Mouse (Mus musculus): ENCODE results near the gene Mov10. TPM values are rescaled to one million over a fixed set of nuclear protein-coding genes. Genes with fewer than 3 reads are reported as not detected.

Mov10 gene
- polyA plus RNA-seq, 1 experiment from 2014 or later: 18.5 TPM

DNA sequence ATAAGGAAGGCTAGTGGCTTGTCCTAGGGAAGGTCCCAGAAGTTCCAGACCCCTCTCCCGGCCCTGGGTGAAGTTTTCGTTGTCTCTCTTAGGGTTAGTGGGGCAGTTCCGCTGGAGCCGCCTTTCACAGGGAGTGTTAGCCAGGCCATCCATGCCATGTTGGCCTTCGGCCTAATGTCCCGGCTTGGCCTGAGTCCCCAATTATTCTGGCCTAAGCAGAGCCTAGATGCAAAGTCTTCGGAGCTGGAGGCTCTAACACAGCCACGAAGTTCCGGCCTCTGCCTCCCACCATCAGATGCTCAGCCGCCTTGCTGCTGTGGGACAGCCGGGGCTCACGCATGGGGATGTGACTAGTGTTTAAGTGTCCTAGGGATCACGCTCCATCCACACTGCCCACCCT is 28.5 kb downstream of the Mov10 start:
- Histone ChIP-seq H3K9me3 (no peaks in the 10 kb centered on the region), H3K4me1 (peaks cover 46% of the 10 kb centered on the region), H3K4me2 (replicated peaks) (peak overlapping the region; percentile 93), H3K4me3 (peak overlapping the region; percentile 57), H3K27me3 (replicated peaks) (peaks cover 10% of the 10 kb centered on the region), H3K36me3 (no peaks in the 10 kb centered on the region), H3K27ac (no peak overlapping the region), H3K9ac (peak overlapping the region; percentile 65)
- 37% methylated on average over 13 of the region's 13 CpGs for WGBS
- no peak for ATAC-seq (ENCODE audit: low FRiP score, low read depth)

DNA sequence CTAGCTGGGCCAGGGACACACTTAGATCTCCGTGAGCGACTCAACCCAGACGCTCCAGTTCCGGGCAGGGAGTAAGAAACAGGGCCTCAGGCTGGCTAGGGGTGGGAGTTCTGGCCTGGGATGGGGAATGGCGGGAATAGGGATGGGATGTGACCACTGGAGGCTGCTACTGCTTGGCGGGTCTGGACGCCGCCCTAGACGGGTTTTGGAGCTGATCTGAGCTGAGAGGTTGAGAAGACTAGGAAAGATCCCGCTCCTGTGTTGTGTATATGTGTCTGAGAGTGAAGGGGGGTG is 29.1 kb downstream of the Mov10 start:
- peak overlapping the region; percentile 57 for H3K4me3 ChIP-seq
- peak overlapping the region; percentile 93 for H3K4me2 ChIP-seq (replicated peaks)
- peaks cover 15% of the 10 kb centered on the region for H3K27me3 ChIP-seq (replicated peaks)
- H3K27ac ChIP-seq: no peak overlapping the region
- peak; percentile 52 for ATAC-seq (ENCODE audit: low FRiP score, low read depth)
- no peaks in the 10 kb centered on the region for H3K36me3 ChIP-seq
- peak overlapping the region; percentile 65 for H3K9ac ChIP-seq
- WGBS: 1% methylated on average over 10 of the region's 10 CpGs
- H3K9me3 ChIP-seq: no peaks in the 10 kb centered on the region
- H3K4me1 ChIP-seq: peaks cover 41% of the 10 kb centered on the region

DNA sequence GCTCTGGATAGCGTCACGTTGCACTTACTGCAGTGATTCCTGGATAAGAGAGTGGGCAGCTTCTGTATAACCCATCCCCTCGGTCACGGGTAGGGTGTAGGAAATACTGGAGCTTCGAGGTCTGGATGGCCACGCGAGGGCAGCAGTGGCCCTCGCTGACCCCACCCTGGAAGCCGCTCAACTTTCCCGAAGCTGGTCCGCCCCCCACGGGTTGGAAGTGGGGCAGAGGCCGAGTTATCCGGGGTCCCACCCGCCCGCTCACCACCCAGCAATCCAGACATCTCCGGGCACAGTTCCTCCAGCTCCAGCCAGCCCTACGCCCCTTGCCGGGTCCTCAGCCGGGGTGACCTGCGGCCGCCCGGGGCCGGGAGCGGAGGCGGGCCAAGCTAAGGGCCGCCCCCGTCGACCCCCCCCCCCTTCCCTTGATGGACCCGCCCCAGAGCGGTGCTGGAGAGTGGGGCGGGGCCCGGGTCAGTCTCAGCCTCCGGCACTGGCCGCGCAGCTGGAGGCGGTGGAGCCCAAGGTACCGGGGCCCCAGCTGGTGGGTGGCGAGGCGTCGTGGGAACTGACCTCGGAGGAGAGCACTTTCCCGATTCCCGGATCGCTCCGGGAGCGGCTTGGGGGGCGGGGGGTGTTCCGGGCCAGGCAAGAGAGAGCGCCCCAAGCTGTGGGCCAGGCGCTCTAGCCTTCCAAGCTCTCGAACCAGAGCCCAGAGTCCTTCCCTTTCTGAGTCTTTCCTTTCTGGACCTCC is 29.6 kb downstream of the Mov10 start:
- Histone ChIP-seq H3K9ac (peak overlapping the region; percentile 65), H3K27me3 (replicated peaks) (peaks cover 20% of the 10 kb centered on the region)

DNA sequence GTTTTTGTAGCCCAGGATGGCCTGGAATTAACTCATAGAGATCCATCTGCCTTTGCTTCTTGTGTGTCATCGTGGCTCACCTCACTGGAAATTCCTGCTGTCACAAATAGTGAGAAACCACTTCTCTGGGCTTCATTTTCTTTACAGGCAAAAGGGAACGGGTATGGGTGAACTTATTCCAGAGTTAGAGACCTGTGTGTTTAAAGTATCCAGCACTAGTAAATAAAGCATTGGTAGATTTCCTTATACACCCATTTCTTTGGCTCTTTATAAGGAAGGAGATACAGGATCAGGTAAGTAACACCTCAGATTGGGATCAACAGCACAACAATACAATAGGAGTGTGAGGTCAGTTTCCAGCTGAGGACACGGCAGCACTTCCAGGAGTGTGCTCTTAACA is 30.3 kb downstream of the Mov10 start, which contains the start of gene Rhoc:
Gene Rhoc (plus strand): TSS at position 301 of the 400 bp plus-strand sequence.
- no peak for ATAC-seq (ENCODE audit: low FRiP score, low read depth)
- H3K27me3 ChIP-seq (replicated peaks): peaks cover 27% of the 10 kb centered on the region
- WGBS: 32% methylated on average over 3 of the region's 3 CpGs
- peaks cover 33% of the 10 kb centered on the region for H3K4me1 ChIP-seq
- H3K4me2 ChIP-seq (replicated peaks): peak within 1 kb of the TSS; percentile 93
- peak within 1 kb of the TSS; percentile 65 for H3K9ac ChIP-seq
- peak within 1 kb of the TSS; percentile 57 for H3K4me3 ChIP-seq
- no peak within 1 kb of the TSS for H3K27ac ChIP-seq
- no peaks in the 10 kb centered on the region for H3K36me3 ChIP-seq
- no peaks in the 10 kb centered on the region for H3K9me3 ChIP-seq

More for the DNA sequence above, 29.6 kb downstream of the Mov10 start:
- ATAC-seq (ENCODE audit: low FRiP score, low read depth): peak; percentile 80
- Histone ChIP-seq H3K4me1 (peaks cover 36% of the 10 kb centered on the region), H3K36me3 (no peaks in the 10 kb centered on the region), H3K4me3 (peak overlapping the region; percentile 57), H3K27ac (no peak overlapping the region), H3K9me3 (no peaks in the 10 kb centered on the region), H3K4me2 (replicated peaks) (peak overlapping the region; percentile 93)
- WGBS: under 1% methylated on average over 49 of the region's 52 CpGs

DNA sequence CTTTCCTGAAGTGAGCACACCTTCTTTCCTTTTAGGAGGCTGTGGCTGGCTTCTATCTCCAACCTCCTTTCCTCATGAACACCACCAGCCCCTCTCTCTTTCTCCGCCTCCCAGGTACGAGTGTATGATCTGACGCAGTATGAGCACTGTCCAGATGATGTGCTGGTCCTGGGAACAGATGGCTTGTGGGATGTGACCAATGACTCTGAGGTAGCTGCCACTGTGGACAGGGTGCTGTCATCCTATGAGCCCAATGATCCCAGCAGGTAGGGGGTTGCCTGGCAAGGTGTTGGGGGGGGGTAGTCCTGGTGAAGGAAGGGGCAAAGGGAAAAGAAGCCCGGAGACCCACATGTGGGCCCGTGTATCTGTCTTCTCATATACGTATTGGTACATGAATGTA is 33.1 kb downstream of the Mov10 start:
- Histone ChIP-seq H3K9ac (no peak overlapping the region), H3K4me3 (no peak overlapping the region), H3K36me3 (no peaks in the 10 kb centered on the region), H3K27me3 (replicated peaks) (peaks cover 55% of the 10 kb centered on the region), H3K9me3 (no peaks in the 10 kb centered on the region), H3K27ac (no peak overlapping the region), H3K4me1 (peaks cover 35% of the 10 kb centered on the region), H3K4me2 (replicated peaks) (no peak overlapping the region)
- no peak for ATAC-seq (ENCODE audit: low FRiP score, low read depth)
- 84% methylated on average over 6 of the region's 6 CpGs for WGBS

DNA sequence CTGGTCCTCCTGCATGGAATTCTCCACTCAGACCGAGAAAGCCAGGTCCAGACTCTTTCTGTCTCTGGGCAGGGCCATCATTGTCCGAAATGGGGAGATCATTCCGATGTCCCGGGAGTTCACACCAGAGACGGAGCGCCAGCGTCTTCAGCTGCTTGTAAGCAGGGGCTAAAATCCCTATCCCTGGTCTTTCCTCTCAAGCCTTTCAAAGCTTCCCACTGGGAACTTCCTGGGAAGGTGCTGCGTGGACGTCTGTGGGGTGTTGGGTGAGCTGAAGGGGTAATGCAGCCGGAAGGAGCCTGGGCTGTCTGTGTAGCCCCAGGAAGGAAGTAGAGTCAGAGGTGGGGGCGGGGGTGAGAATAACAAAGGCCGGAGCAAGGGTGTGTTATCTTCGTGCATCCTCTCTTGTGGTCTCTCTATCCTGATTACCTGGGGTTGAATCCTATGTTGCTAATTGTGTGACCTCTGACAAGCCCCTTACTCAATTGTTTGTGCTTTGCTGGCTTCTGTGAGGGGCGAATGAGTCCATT is 34.3 kb downstream of the Mov10 start:
- H3K36me3 ChIP-seq: no peaks in the 10 kb centered on the region
- no peak overlapping the region for H3K27ac ChIP-seq
- WGBS: 39% methylated on average over 14 of the region's 14 CpGs
- H3K4me2 ChIP-seq (replicated peaks): no peak overlapping the region
- peaks cover 64% of the 10 kb centered on the region for H3K27me3 ChIP-seq (replicated peaks)
- peaks cover 23% of the 10 kb centered on the region for H3K4me1 ChIP-seq
- ATAC-seq (ENCODE audit: low FRiP score, low read depth): no peak
- no peaks in the 10 kb centered on the region for H3K9me3 ChIP-seq
- H3K4me3 ChIP-seq: no peak overlapping the region
- H3K9ac ChIP-seq: no peak overlapping the region

DNA sequence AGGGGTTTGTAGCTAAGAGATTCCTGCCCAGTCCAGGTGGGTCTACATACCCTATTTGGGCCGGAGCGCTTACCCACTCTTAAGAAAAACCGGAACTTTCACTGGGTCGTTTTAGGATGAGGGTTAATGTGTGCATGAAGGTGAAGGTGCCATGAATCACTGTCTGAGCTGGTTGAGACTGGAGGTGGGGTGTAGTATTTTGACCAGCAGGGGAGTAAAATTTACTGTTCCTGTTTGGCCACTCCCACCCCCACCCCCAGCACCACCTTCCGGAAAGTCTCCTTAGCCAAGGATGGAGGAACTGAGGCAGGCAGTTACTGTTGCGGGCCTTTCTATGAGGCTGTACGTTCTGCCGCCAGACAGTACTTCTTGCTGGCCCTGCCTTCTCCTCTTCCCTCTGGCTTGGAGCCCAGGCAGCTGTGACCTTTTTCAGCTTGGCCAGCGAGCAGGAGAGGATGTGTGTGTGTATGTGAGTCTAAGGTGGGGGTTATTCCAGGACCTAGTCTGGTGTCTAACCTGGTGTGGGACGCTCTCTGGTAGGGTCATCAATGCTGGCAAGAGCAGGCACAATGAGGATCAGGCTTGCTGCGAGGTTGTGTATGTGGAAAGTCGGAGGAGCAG is 36.2 kb downstream of the Mov10 start:
- H3K36me3 ChIP-seq: no peaks in the 10 kb centered on the region
- no peak overlapping the region for H3K27ac ChIP-seq
- no peaks in the 10 kb centered on the region for H3K9me3 ChIP-seq
- no peak for ATAC-seq (ENCODE audit: low FRiP score, low read depth)
- WGBS: 15% methylated on average over 12 of the region's 12 CpGs
- H3K4me2 ChIP-seq (replicated peaks): peak overlapping the region; percentile 84
- H3K27me3 ChIP-seq (replicated peaks): peaks cover 77% of the 10 kb centered on the region
- H3K4me1 ChIP-seq: peaks cover 21% of the 10 kb centered on the region
- no peak overlapping the region for H3K9ac ChIP-seq
- H3K4me3 ChIP-seq: no peak overlapping the region

DNA sequence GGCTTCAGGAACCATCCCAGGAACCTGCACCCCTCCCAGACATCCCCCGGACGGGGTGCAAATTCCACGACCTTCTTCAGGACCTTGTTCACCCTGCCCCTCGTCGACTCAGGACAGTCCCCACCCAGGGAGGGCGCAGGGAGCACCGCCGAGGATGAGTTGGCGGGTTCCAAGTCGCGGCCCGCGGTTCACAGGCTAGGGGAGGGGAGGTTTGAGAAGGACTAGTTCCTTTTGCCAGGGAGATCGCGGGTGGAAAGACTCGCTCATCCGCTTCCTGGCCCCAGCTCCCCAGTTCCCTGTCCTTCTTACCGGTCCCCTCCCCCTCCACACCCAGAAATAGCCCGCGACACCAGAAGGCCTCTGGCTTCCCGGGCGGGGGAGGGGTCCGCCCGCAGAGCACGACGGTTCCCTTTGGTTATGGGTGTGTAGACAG is 36.9 kb downstream of the Mov10 start, which contains the start of gene Fam19a3:
Gene Fam19a3 (minus strand): TSS at position 370 of the 433 bp plus-strand sequence.
- H3K4me2 ChIP-seq (replicated peaks): peak within 1 kb of the TSS; percentile 84
- no peak within 1 kb of the TSS for H3K27ac ChIP-seq
- peak within 1 kb of the TSS; percentile 53 for H3K9ac ChIP-seq
- 2% methylated on average over 26 of the region's 26 CpGs for WGBS
- H3K4me3 ChIP-seq: peak within 1 kb of the TSS; percentile 38
- peak; percentile 49; the same call in 1 of the 2 replicates for ATAC-seq (ENCODE audit: low FRiP score, low read depth)
- no peaks in the 10 kb centered on the region for H3K36me3 ChIP-seq
- no peaks in the 10 kb centered on the region for H3K9me3 ChIP-seq
- peaks cover 24% of the 10 kb centered on the region for H3K4me1 ChIP-seq
- peaks cover 84% of the 10 kb centered on the region for H3K27me3 ChIP-seq (replicated peaks)

DNA sequence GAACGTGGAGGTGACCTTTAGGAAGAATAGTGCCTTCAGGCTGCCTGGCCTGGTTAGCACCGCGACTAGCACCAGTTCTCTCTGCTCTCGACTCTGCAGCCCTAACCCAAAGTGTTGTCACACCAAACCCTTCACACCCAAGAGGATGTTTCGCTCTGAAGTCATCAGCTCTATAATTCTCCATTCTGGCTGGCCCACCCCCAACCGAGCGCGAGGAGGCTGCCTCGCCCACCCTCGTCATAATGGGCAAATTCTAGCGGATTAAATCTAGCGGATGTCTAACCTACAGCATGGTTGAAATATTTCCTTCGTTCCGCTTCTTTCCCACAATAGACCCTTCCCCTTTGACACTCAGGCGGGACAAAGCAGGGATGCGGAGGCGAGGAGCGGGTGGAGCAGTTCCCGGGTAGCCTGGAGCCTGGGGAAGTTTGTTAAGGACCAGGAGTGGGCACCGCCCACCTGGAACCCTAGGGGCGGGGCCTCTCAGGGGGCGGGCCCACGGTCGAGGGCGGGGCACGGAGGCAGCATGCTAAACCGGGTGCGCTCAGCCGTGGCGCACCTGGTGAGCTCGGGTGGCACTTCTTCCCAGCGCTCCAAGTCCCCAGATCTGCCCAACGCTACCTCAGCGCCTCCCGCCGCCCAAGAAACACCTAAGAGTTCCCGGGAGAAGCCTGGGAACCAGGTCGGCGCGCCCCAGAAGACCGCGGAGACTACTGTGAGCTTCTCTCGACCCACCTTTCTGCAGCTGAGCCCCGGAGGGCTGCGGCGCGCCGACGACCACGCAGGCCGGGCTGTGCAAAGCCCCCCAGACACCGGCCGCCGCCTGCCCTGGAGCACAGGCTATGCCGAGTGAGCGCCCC is 37.6 kb downstream of the Mov10 start, which contains the start of gene Ppm1j:
Gene Ppm1j (plus strand): TSS at position 496 of the 860 bp plus-strand sequence.
- Histone ChIP-seq H3K9me3 (no peaks in the 10 kb centered on the region), H3K36me3 (no peaks in the 10 kb centered on the region), H3K4me3 (peak within 1 kb of the TSS; percentile 38), H3K9ac (peak within 1 kb of the TSS; percentile 53), H3K27ac (no peak within 1 kb of the TSS), H3K4me1 (peaks cover 24% of the 10 kb centered on the region), H3K4me2 (replicated peaks) (peak within 1 kb of the TSS; percentile 84), H3K27me3 (replicated peaks) (peaks cover 91% of the 10 kb centered on the region)
- under 1% methylated on average over 56 of the region's 56 CpGs for WGBS
- ATAC-seq (ENCODE audit: low FRiP score, low read depth): peak; percentile 67

DNA sequence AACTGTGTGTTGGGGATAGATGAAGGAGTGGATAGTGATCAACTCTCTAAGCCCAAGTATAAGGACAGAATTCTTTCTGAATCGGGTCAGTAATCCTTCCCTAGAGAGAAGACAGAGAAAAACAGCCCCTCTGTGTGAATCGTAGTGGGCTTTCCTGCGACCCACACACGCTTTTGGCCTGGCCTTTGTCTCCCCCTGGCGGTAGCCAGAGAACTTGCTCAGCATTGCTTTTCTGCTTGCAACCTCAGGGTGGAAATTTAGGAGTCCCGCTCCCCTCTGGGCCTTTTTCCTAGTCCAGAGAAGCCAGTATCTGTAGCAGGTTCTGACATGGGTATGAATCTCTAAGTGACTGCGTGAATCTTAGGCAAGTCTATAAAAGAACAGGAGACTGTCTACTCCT is 38.4 kb downstream of the Mov10 start:
- no peak overlapping the region for H3K4me2 ChIP-seq (replicated peaks)
- no peak overlapping the region for H3K9ac ChIP-seq
- no peaks in the 10 kb centered on the region for H3K9me3 ChIP-seq
- H3K36me3 ChIP-seq: no peaks in the 10 kb centered on the region
- WGBS: 1% methylated on average over 7 of the region's 7 CpGs
- H3K4me3 ChIP-seq: no peak overlapping the region
- peaks cover 90% of the 10 kb centered on the region for H3K27me3 ChIP-seq (replicated peaks)
- peaks cover 24% of the 10 kb centered on the region for H3K4me1 ChIP-seq
- ATAC-seq (ENCODE audit: low FRiP score, low read depth): no peak
- no peak overlapping the region for H3K27ac ChIP-seq

DNA sequence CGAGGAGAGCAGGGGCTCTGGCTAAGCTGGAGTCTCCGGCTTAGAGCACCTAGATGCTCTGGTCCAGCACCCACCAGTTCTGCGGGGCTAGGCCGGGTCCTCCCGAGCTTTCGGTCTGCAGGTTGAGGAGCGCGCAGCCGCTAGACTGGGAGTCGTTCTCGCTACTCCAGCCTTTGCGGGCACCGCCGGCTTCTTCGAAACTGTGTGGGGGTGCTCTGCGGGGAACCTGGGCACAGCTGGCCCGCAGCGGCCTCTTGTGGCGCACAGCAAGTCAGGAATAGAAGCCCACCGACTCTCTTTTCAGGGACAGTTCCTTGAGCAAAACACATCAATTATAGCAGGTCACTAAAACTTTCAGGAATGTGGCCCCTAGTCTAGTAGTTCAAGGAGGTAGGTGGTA is 41.0 kb downstream of the Mov10 start:
- H3K9ac ChIP-seq: peak overlapping the region; percentile 42; the same call in 1 of the 2 replicates
- H3K4me1 ChIP-seq: peaks cover 24% of the 10 kb centered on the region
- WGBS: under 1% methylated on average over 20 of the region's 20 CpGs
- H3K27me3 ChIP-seq (replicated peaks): peaks cover 64% of the 10 kb centered on the region
- H3K9me3 ChIP-seq: no peaks in the 10 kb centered on the region
- no peak for ATAC-seq (ENCODE audit: low FRiP score, low read depth)
- no peak overlapping the region for H3K27ac ChIP-seq
- H3K4me2 ChIP-seq (replicated peaks): peak overlapping the region; percentile 63
- peak overlapping the region; percentile 32 for H3K4me3 ChIP-seq
- H3K36me3 ChIP-seq: no peaks in the 10 kb centered on the region

Measured in neural tube, embryonic 12.5 days (tissue).